Mouse (Mus musculus) frontal cortex, postnatal 36 days (tissue): ENCODE data around the gene Gpkow.

Experiments used
- DNase-seq, 2 experiments: peaks; one replicate each; pipeline ENCODE4 v3.0.0; 2022; ENCODE audit warnings: low spot score in 2 of 2

The Gpkow gene

GRCm38 (mm10) chrX:7696954-7697381, at the start of gene Gpkow:
Gene Gpkow (plus strand): TSS chrX:7697131.
- peak; percentile 77 to 88 for DNase-seq

GRCm38 (mm10) chrX:7648671-7649304, 48.1 kb upstream of the Gpkow start:
- peak in 1 of 2 experiments; percentile 59 for DNase-seq

- DNase-seq, result no peak
Observed at GRCm38 (mm10) chrX:7657221-7657639, 39.7 kb upstream of the Gpkow start, which contains the start of gene Prickle3. Gene Prickle3 (plus strand): TSS chrX:7657260.

- no peak for DNase-seq
Observed at GRCm38 (mm10) chrX:7658031-7658784, 38.7 kb upstream of the Gpkow start.

- no peak for DNase-seq
Observed at GRCm38 (mm10) chrX:7658785-7659589, 37.9 kb upstream of the Gpkow start.

GRCm38 (mm10) chrX:7661086-7661485, 35.8 kb upstream of the Gpkow start:
- DNase-seq, result no peak

GRCm38 (mm10) chrX:7662936-7663335, 34.0 kb upstream of the Gpkow start:
- DNase-seq, result no peak

GRCm38 (mm10) chrX:7664791-7665190, 32.1 kb upstream of the Gpkow start:
- no peak for DNase-seq

- no peak for DNase-seq
Observed at GRCm38 (mm10) chrX:7665739-7666502, 31.0 kb upstream of the Gpkow start.

- DNase-seq, result peak in 1 of 2 experiments; percentile 30
Observed at GRCm38 (mm10) chrX:7670390-7670881, 26.5 kb upstream of the Gpkow start.

GRCm38 (mm10) chrX:7670921-7671623, 25.9 kb upstream of the Gpkow start, which contains the start of gene Plp2:
Gene Plp2 (minus strand): TSS chrX:7671390.
- DNase-seq, result no peak

- no peak for DNase-seq
Observed at GRCm38 (mm10) chrX:7672739-7673138, 24.2 kb upstream of the Gpkow start.

- DNase-seq, result no peak
Observed at GRCm38 (mm10) chrX:7673578-7674281, 23.2 kb upstream of the Gpkow start.

- DNase-seq, result no peak
Observed at GRCm38 (mm10) chrX:7674284-7675000, 22.5 kb upstream of the Gpkow start.

- DNase-seq, result no peak
Observed at GRCm38 (mm10) chrX:7675001-7675380, 21.9 kb upstream of the Gpkow start.

- DNase-seq, result no peak
Observed at GRCm38 (mm10) chrX:7678986-7679385, 17.9 kb upstream of the Gpkow start.

GRCm38 (mm10) chrX:7679405-7680056, 17.4 kb upstream of the Gpkow start:
- peak; percentile 80 to 89 for DNase-seq

GRCm38 (mm10) chrX:7680057-7680412, 16.9 kb upstream of the Gpkow start:
- no peak for DNase-seq

- DNase-seq, result no peak
Observed at GRCm38 (mm10) chrX:7680864-7681263, 16.1 kb upstream of the Gpkow start, which contains the start of gene Magix. Gene Magix (minus strand): TSS chrX:7681251.
